Mouse (Mus musculus) C2C12 (cell line): ENCODE measurements around the gene Gm45837. TPM values are rescaled to one million over a fixed set of nuclear protein-coding genes. Genes with fewer than 3 reads are reported as not detected.

Experiments
- H3K27me3 ChIP-seq: one replicate; pipeline ENCODE4 v1.6.1; 2011; ENCODE audit not compliant: control insufficient read depth, insufficient read depth, insufficient read length
- H3K36me3 ChIP-seq: one replicate; pipeline ENCODE4 v1.6.1; 2011; ENCODE audit not compliant: control insufficient read depth, insufficient read depth
- H3K4me3 ChIP-seq: one replicate; pipeline ENCODE4 v1.5.1; 2011; ENCODE audit warnings: mild to moderate bottlenecking, control low read depth; ENCODE audit not compliant: poor library complexity, insufficient read depth, severe bottlenecking
- H3K79me2 ChIP-seq: one replicate; pipeline ENCODE4 v1.6.1; 2011; ENCODE audit not compliant: control insufficient read depth, insufficient read depth
- H3K79me3 ChIP-seq: one replicate; pipeline ENCODE4 v1.6.1; 2011; ENCODE audit warnings: low read depth, control low read depth
- H3ac ChIP-seq: one replicate; pipeline ENCODE3; 2011; ENCODE audit warnings: low read depth; ENCODE audit not compliant: control insufficient read depth, insufficient read length
- CEBPB ChIP-seq: IDR thresholded peaks from one replicate; pipeline ENCODE4 v1.6.1; 2011; ENCODE audit warnings: low read depth, mild to moderate bottlenecking, control low read depth, moderate library complexity
- CTCF ChIP-seq: IDR thresholded peaks from one replicate; pipeline ENCODE4 v1.5.1; 2011; ENCODE audit not compliant: control insufficient read depth, insufficient read depth, insufficient read length
- FOSL1 ChIP-seq: IDR thresholded peaks from one replicate; pipeline ENCODE4 v1.8.0; 2011; ENCODE audit warnings: mild to moderate bottlenecking, low read length; ENCODE audit not compliant: poor library complexity, insufficient read depth, severe bottlenecking
- MAX ChIP-seq: IDR thresholded peaks from one replicate; pipeline ENCODE4 v1.6.1; 2011; ENCODE audit warnings: mild to moderate bottlenecking, control low read depth
- MYOD1 ChIP-seq: IDR thresholded peaks from one replicate; pipeline ENCODE4 v1.6.1; 2011; ENCODE audit warnings: low read depth; ENCODE audit not compliant: control insufficient read depth, insufficient read length
- MYOG ChIP-seq: IDR thresholded peaks from one replicate; pipeline ENCODE4 v1.6.1; 2011; ENCODE audit not compliant: control insufficient read depth, insufficient read length; ENCODE audit errors: extremely low read depth
- USF1 ChIP-seq: IDR thresholded peaks from one replicate; pipeline ENCODE4 v1.6.1; 2011; ENCODE audit warnings: low read depth, mild to moderate bottlenecking, control low read depth, moderate library complexity
- polyA plus RNA-seq: library from polyadenylated mRNA; unstranded; fragments of >200 nt; fragmentation: generic; extraction: Trizol; gene quantifications from one replicate; pipeline ENCODE4 v1.2.1, GENCODE M21; 2012; ENCODE audit warnings: missing spikeins

The Gm45837 gene
- polyA plus RNA-seq, 1 experiment, result not detected

DNA sequence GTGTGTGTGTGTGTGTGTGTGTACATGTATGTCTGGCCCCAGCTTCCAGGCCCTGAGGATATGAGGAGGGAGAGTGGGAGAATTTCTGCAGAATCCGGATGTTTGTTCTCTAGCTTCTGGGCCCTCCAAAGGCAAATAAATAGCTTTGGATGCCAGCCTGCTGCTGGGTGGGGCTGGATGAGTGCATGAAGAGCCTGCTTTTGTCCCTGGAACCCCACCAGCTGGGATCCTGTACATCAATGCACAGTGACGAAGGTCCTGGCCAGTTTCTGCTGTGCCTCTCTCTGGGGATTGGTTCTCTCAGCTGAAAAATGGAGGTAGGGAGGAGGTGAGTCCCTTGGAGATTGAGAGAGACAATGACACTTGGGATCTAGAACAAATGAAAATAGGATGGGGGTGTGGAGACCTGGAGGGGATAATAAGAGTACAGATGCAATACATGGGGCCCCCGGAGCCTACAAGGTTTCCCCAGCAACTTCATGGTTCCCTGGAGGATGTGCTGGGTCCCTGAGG lies 61.3 kb downstream of the Gm45837 start:
- Histone ChIP-seq H3K4me3 (no peak overlapping the region), H3K79me2 (no peaks in the 10 kb centered on the region), H3ac (no peak overlapping the region), H3K79me3 (no peaks in the 10 kb centered on the region), H3K36me3 (no peaks in the 10 kb centered on the region), H3K27me3 (no peaks in the 10 kb centered on the region)
- no peak for TF ChIP-seq FOSL1
- no peak for TF ChIP-seq CEBPB
- TF ChIP-seq MYOG, result no peak
- no peak for TF ChIP-seq MAX
- TF ChIP-seq MYOD1, result no peak
- TF ChIP-seq USF1, result no peak
- TF ChIP-seq CTCF, result no peak

- no peaks in the 10 kb centered on the region for H3K79me2 ChIP-seq
- no peaks in the 10 kb centered on the region for H3K79me3 ChIP-seq
- TF ChIP-seq MYOD1 (no peak), MAX (no peak), USF1 (no peak), FOSL1 (no peak), CEBPB (no peak), MYOG (no peak), CTCF (no peak)
- no peak overlapping the region for H3ac ChIP-seq
- H3K36me3 ChIP-seq, result no peaks in the 10 kb centered on the region
- no peaks in the 10 kb centered on the region for H3K27me3 ChIP-seq
- H3K4me3 ChIP-seq, result no peak overlapping the region
These were observed 62.2 kb downstream of the Gm45837 start for GRCm38 (mm10) chr7:101472598-101473558.

DNA sequence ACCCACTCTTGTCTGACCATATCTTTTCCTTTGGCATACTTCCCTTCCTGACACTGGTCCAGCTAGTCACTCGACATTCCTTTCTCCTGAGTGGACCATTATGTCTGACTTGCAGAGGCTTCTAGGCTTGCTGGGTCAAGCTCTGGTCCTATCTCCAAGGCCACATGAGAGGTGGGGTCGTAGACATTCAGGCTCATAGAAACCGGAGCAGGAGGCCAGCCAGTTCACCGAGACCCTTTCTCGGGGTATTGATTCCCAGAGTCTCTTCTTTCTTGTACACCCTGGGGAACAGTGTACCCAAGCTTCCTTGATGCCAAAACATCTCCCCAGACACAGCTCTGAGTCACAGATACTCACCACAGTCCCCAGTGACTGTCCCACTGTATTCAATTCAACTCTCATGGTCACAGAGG lies 63.7 kb downstream of the Gm45837 start:
- H3K79me3 ChIP-seq, result no peaks in the 10 kb centered on the region
- H3K79me2 ChIP-seq, result no peaks in the 10 kb centered on the region
- no peak for TF ChIP-seq FOSL1
- TF ChIP-seq MYOG, result no peak
- no peak for TF ChIP-seq MYOD1
- TF ChIP-seq USF1, result no peak
- no peak for TF ChIP-seq CEBPB
- TF ChIP-seq CTCF, result no peak
- TF ChIP-seq MAX, result no peak
- no peak overlapping the region for H3K4me3 ChIP-seq
- no peaks in the 10 kb centered on the region for H3K27me3 ChIP-seq
- no peaks in the 10 kb centered on the region for H3K36me3 ChIP-seq
- H3ac ChIP-seq, result no peak overlapping the region

GRCm38 (mm10) chr7:101476028-101476427 lies 65.3 kb downstream of the Gm45837 start:
- H3K4me3 ChIP-seq, result no peak overlapping the region
- no peak overlapping the region for H3ac ChIP-seq
- H3K79me2 ChIP-seq, result no peaks in the 10 kb centered on the region
- H3K27me3 ChIP-seq, result no peaks in the 10 kb centered on the region
- TF ChIP-seq MAX, result no peak
- TF ChIP-seq CEBPB, result no peak
- no peak for TF ChIP-seq MYOG
- TF ChIP-seq USF1, result no peak
- no peak for TF ChIP-seq MYOD1
- TF ChIP-seq FOSL1, result no peak
- TF ChIP-seq CTCF, result no peak
- no peaks in the 10 kb centered on the region for H3K36me3 ChIP-seq
- no peaks in the 10 kb centered on the region for H3K79me3 ChIP-seq

DNA sequence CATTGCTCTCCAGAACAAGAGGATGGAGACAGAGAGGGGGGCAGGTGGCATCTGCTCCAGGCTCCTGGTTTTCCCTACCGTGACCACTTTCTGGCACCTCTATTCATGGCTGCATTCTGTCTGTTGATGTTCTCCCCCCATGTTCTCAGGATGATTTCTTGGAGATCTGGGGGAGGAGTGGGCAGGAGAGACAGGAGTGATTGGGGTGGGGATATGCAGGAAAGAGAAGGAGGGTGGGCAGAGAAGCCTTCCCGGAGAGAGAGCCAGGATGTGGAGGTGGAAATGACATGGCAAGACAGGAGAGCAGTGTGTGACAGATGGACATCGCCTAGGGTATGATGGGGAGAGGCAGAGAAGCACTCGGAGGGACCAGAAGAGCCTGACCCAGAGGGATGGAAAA lies 65.8 kb downstream of the Gm45837 start:
- no peak for TF ChIP-seq MAX
- TF ChIP-seq USF1, result no peak
- no peak for TF ChIP-seq FOSL1
- TF ChIP-seq CEBPB, result no peak
- TF ChIP-seq MYOD1, result no peak
- TF ChIP-seq CTCF, result no peak
- Histone ChIP-seq H3K79me3 (no peaks in the 10 kb centered on the region), H3K27me3 (no peaks in the 10 kb centered on the region), H3ac (no peak overlapping the region), H3K4me3 (no peak overlapping the region), H3K36me3 (no peaks in the 10 kb centered on the region), H3K79me2 (no peaks in the 10 kb centered on the region)
